Comparison of ENCODE assay signal across 25 mouse cellular contexts in the genomic region with DNA sequence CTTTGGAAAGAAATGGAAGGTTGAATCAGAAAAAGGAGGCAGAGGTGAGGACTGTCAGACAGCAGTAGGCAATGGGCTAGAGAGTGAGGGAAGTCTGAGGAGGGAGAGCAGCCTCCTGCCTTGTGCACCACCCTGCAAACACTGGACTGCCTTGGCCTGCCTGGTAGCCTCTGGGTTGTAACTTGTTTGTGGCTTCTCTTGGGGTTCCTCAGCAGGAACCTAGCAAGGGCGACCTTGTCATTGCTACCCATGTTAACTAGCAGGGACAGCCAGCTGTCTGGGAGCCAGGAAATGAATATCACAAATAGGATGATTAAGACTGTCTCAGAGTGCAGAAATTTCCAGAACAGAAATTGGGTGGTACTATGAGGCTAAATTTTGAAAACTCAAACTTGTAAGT. TPM values are rescaled to one million over a fixed set of nuclear protein-coding genes. Genes with fewer than 3 reads are reported as not detected.
DNase-seq lines count a peak whose midpoint lies in the region; ATAC-seq lines count a peak whose summit lies in the region.
"Had no signal": no experiment of that assay in that cellular context is flagged by ENCODE, and none has a peak within 500 bp of the region (broad histone marks: within the 10 kb centered on the region; RNA-seq: fewer than 3 reads in every experiment).

No protein-coding gene starts in this region.

- H3K27me3 ChIP-seq in heart, embryonic 10.5 days (ENCODE audit: insufficient read depth, poor library complexity, severe bottlenecking) = no peaks in the 10 kb centered on the region
- no peaks in the 10 kb centered on the region for H3K27me3 ChIP-seq in megakaryocyte, embryonic 14.5 days (replicated peaks)
- H3K27me3 ChIP-seq in forebrain, embryonic 10.5 days (ENCODE audit: poor library complexity, severe bottlenecking) = peaks cover 5% of the 10 kb centered on the region
- H3K27me3 ChIP-seq: embryonic facial prominence, embryonic 12.5 days; hindbrain, embryonic 12.5 days; limb, embryonic 12.5 days; liver, embryonic 12.5 days; midbrain, embryonic 12.5 days; Patski; stomach, embryonic 15.5 days had no signal

- peak; percentile 63 to 86 for DNase-seq in adrenal gland, adult (ENCODE audit: inconsistent age in 2 of 2, low spot score in 1 of 2)
- no peak for DNase-seq in adrenal gland, postnatal 4 days (ENCODE audit: low spot score in 2 of 2)
- peak; percentile 51 to 60 for DNase-seq in heart, adult 18-20 months
- no peak for DNase-seq in heart, embryonic 10.5 days (ENCODE audit: low spot score)
- peak; percentile 45 for DNase-seq in adrenal gland, postnatal 25 days
- DNase-seq in forebrain, embryonic 10.5 days (ENCODE audit: extremely low spot score, low spot score) = no peak
- DNase-seq: cerebellum, adult 8-10 months; kidney, adult 9 months; kidney, postnatal 25 days; lung, adult 2 months; lung, postnatal 4 days; right cerebral cortex, postnatal 25 days; thymus, adult 2 months had no signal

- ATAC-seq in megakaryocyte, adult 5-6 weeks (ENCODE audit: poor library complexity, severe bottlenecking) = no peak
- ATAC-seq: CD4-positive, CD25-positive, alpha-beta regulatory T cell, adult 4 months; forebrain, embryonic 14.5 days; liver, embryonic 12.5 days; Patski had no signal

- 73% methylated on average over 1 of the region's 1 CpGs for WGBS in heart, embryonic 10.5 days
- 84% methylated on average over 1 of the region's 1 CpGs for WGBS in forebrain, embryonic 10.5 days

- no peaks in the 10 kb centered on the region for H3K36me3 ChIP-seq in heart, embryonic 10.5 days
- H3K36me3 ChIP-seq in megakaryocyte, embryonic 14.5 days (replicated peaks; ENCODE audit: low read length) = peaks cover 46% of the 10 kb centered on the region
- no peaks in the 10 kb centered on the region for H3K36me3 ChIP-seq in forebrain, embryonic 10.5 days (replicated peaks)
- H3K36me3 ChIP-seq: embryonic facial prominence, embryonic 12.5 days; hindbrain, embryonic 12.5 days; limb, embryonic 12.5 days; liver, embryonic 12.5 days; midbrain, embryonic 12.5 days; stomach, embryonic 15.5 days had no signal

- no peak overlapping the region for H3K27ac ChIP-seq in heart, embryonic 10.5 days
- H3K27ac ChIP-seq in forebrain, embryonic 10.5 days = no peak overlapping the region
- H3K27ac ChIP-seq: embryonic facial prominence, embryonic 12.5 days; hindbrain, embryonic 12.5 days; limb, embryonic 12.5 days; liver, embryonic 12.5 days; midbrain, embryonic 12.5 days; stomach, embryonic 15.5 days had no signal

- H3K9me3 ChIP-seq in heart, embryonic 10.5 days = no peaks in the 10 kb centered on the region
- no peaks in the 10 kb centered on the region for H3K9me3 ChIP-seq in megakaryocyte, embryonic 14.5 days
- no peaks in the 10 kb centered on the region for H3K9me3 ChIP-seq in forebrain, embryonic 10.5 days
- H3K9me3 ChIP-seq: embryonic facial prominence, embryonic 12.5 days; hindbrain, embryonic 12.5 days; limb, embryonic 12.5 days; liver, embryonic 12.5 days; midbrain, embryonic 12.5 days; stomach, embryonic 15.5 days had no signal

- peaks cover 21% of the 10 kb centered on the region for H3K4me1 ChIP-seq in heart, embryonic 10.5 days
- peaks cover 95% of the 10 kb centered on the region for H3K4me1 ChIP-seq in megakaryocyte, embryonic 14.5 days
- H3K4me1 ChIP-seq in forebrain, embryonic 10.5 days = peaks cover 37% of the 10 kb centered on the region

- no peak overlapping the region for H3K4me3 ChIP-seq in heart, embryonic 10.5 days
- H3K4me3 ChIP-seq in megakaryocyte, embryonic 14.5 days (replicated peaks) = peak overlapping the region; percentile 89
- H3K4me3 ChIP-seq in forebrain, embryonic 10.5 days = no peak overlapping the region
- H3K4me3 ChIP-seq: embryonic facial prominence, embryonic 12.5 days; erythroblast, embryonic 14.5 days; hindbrain, embryonic 12.5 days; limb, embryonic 12.5 days; liver, embryonic 12.5 days; midbrain, embryonic 12.5 days; stomach, embryonic 15.5 days had no signal

RNA-seq across cellular contexts. Expression of a gene that starts 27.2 kb away (rescaled TPM):
- total RNA-seq in adrenal gland, postnatal 4 days (2021) = 10 to 100 TPM; 90.2 to 99.4 TPM
- total RNA-seq in heart, adult 18-20 months (2021) = 10 to 100 TPM; 17.8 to 34.7 TPM
- polyA plus RNA-seq in heart, embryonic 10.5 days (2016; fragmentation: Nextera tagmentation; extraction: Ambion mirVana) = 7.3 and 9.2 TPM in 2 replicates
- polyA plus RNA-seq in megakaryocyte, embryonic 14.5 days (2012; ENCODE audit: insufficient read depth, low replicate concordance) = 1.3 and 5.1 TPM in 2 replicates
- 11.8 and 14.1 TPM in 2 replicates for total RNA-seq in megakaryocyte, adult 5-6 weeks (2015)
- total RNA-seq in megakaryocyte, adult 5-6 weeks (2017) = 9.3 and 10.5 TPM in 2 replicates
- 110 and 125 TPM in 2 replicates for total RNA-seq in adrenal gland, postnatal 25 days (2021)
- polyA plus RNA-seq in forebrain, embryonic 10.5 days (2016; fragmentation: Nextera tagmentation; extraction: Ambion mirVana) = 8.0 and 10.3 TPM in 2 replicates
- polyA plus RNA-seq: erythroblast, embryonic 14.5 days had no signal

RNA-seq across cellular contexts. Expression of a gene that starts 57.5 kb away (rescaled TPM):
- 100 to 1,000 TPM; 246 to 283 TPM for total RNA-seq in adrenal gland, postnatal 4 days (2021)
- 100 to 1,000 TPM; 180 to 203 TPM for total RNA-seq in heart, adult 18-20 months (2021)
- 280 and 320 TPM in 2 replicates for polyA plus RNA-seq in heart, embryonic 10.5 days (2016; fragmentation: Nextera tagmentation; extraction: Ambion mirVana)
- polyA plus RNA-seq in megakaryocyte, embryonic 14.5 days (2012; ENCODE audit: insufficient read depth, low replicate concordance) = 6.1 and 31.5 TPM in 2 replicates
- 134 and 149 TPM in 2 replicates for total RNA-seq in megakaryocyte, adult 5-6 weeks (2015)
- total RNA-seq in megakaryocyte, adult 5-6 weeks (2017) = 114 and 153 TPM in 2 replicates
- 303 and 351 TPM in 2 replicates for total RNA-seq in adrenal gland, postnatal 25 days (2021)
- 351 and 362 TPM in 2 replicates for polyA plus RNA-seq in forebrain, embryonic 10.5 days (2016; fragmentation: Nextera tagmentation; extraction: Ambion mirVana)

Comparison
In these comparisons a context has a peak if more than half of its experiments do, and no peak if none do; other contexts are left out.
1. DNase-seq: peak in adrenal gland, adult (2 of 2), heart, adult 18-20 months (2 of 2) and adrenal gland, postnatal 25 days (single experiment); none in adrenal gland, postnatal 4 days (0 of 2), heart, embryonic 10.5 days (single experiment) and forebrain, embryonic 10.5 days (single experiment).